Mouse (Mus musculus) Muller cell, postnatal 12 days (primary cell): ENCODE measurements around the gene Cmah.

Experiments used
- DNase-seq: peaks from one replicate; pipeline ENCODE4 v3.0.0-alpha.2; 2015; ENCODE audit errors: inconsistent ontology term

The Cmah gene

GRCm38 (mm10) chr13:24327201-24327600 is at the start of gene Cmah:
Cmah (plus strand) TSS chr13:24327404.
- no peak for DNase-seq

GRCm38 (mm10) chr13:24279407-24279761 is 47.8 kb upstream of the Cmah start:
- no peak for DNase-seq

GRCm38 (mm10) chr13:24279762-24280438 is 47.3 kb upstream of the Cmah start:
- DNase-seq = no peak

- peak; percentile 92 for DNase-seq
These were observed 46.5 kb upstream of the Cmah start, which contains the start of gene Carmil1 for GRCm38 (mm10) chr13:24280439-24281431. Carmil1 (minus strand) TSS chr13:24280795.

GRCm38 (mm10) chr13:24287381-24287780 is 39.8 kb upstream of the Cmah start:
- peak; percentile 27 for DNase-seq

- peak; percentile 20 for DNase-seq
These were observed 30.0 kb upstream of the Cmah start for GRCm38 (mm10) chr13:24297252-24297651.

- no peak for DNase-seq
These were observed 21.7 kb upstream of the Cmah start for GRCm38 (mm10) chr13:24305486-24305885.

GRCm38 (mm10) chr13:24306248-24306647 is 21.0 kb upstream of the Cmah start:
- no peak for DNase-seq

GRCm38 (mm10) chr13:24311011-24311940 is 15.9 kb upstream of the Cmah start:
- DNase-seq = no peak

- peak; percentile 65 for DNase-seq
These were observed 10.6 kb upstream of the Cmah start for GRCm38 (mm10) chr13:24316563-24316962.

GRCm38 (mm10) chr13:24318618-24319017 is 8.6 kb upstream of the Cmah start:
- DNase-seq = peak; percentile 33

- no peak for DNase-seq
These were observed 5.9 kb upstream of the Cmah start for GRCm38 (mm10) chr13:24321313-24321712.

GRCm38 (mm10) chr13:24328036-24328817 is 1.0 kb downstream of the Cmah start:
- DNase-seq = no peak

- DNase-seq = no peak
These were observed 2.9 kb downstream of the Cmah start for GRCm38 (mm10) chr13:24330128-24330527.

- DNase-seq = no peak
These were observed 3.8 kb downstream of the Cmah start for GRCm38 (mm10) chr13:24330836-24331523.

GRCm38 (mm10) chr13:24332537-24332936 is 5.3 kb downstream of the Cmah start:
- DNase-seq = no peak

GRCm38 (mm10) chr13:24336818-24337217 is 9.6 kb downstream of the Cmah start:
- DNase-seq = no peak

- peak; percentile 31 for DNase-seq
These were observed 10.7 kb downstream of the Cmah start for GRCm38 (mm10) chr13:24337874-24338273.

GRCm38 (mm10) chr13:24338343-24338861 is 11.2 kb downstream of the Cmah start:
- no peak for DNase-seq

- DNase-seq = no peak
These were observed 12.7 kb downstream of the Cmah start for GRCm38 (mm10) chr13:24339907-24340306.
